Mouse (Mus musculus) heart, embryonic 10.5 days (tissue): ENCODE results near the gene Tbrg1. TPM values are rescaled to one million over a fixed set of nuclear protein-coding genes. Genes with fewer than 3 reads are reported as not detected.
A peak's percentile ranks its signal among the peaks of the same experiment; 100 is the strongest.

Experiments used
- DNase-seq: peaks from one replicate; pipeline ENCODE4 v3.0.0-alpha.2; 2017; ENCODE audit warnings: low spot score
- H3K27ac ChIP-seq: fragments of 300-500 bp; sonication (generic); 2 replicates; pipeline ENCODE4 v1.5.1; 2016; ENCODE audit warnings: mild to moderate bottlenecking
- H3K27me3 ChIP-seq: fragments of 300-500 bp; sonication (generic); 2 replicates; pipeline ENCODE4 v1.6.1; 2016; ENCODE audit warnings: mild to moderate bottlenecking; ENCODE audit not compliant: poor library complexity, insufficient read depth, severe bottlenecking
- H3K36me3 ChIP-seq: fragments of 300-500 bp; sonication (generic); 2 replicates; pipeline ENCODE4 v1.6.1; 2016; ENCODE audit warnings: mild to moderate bottlenecking, moderate library complexity
- H3K4me1 ChIP-seq: fragments of 300-500 bp; sonication (generic); 2 replicates; pipeline ENCODE4 v1.6.1; 2016; ENCODE audit warnings: mild to moderate bottlenecking
- H3K4me3 ChIP-seq: fragments of 300-500 bp; sonication (generic); 2 replicates; pipeline ENCODE4 v1.5.1; 2016; ENCODE audit warnings: mild to moderate bottlenecking, moderate library complexity
- H3K9me3 ChIP-seq: fragments of 300-500 bp; sonication (generic); 2 replicates; pipeline ENCODE4 v1.6.1; 2016; ENCODE audit warnings: mild to moderate bottlenecking, moderate library complexity
- WGBS: fragments of 180-500 bp; shearing (Covaris S2); methylation state at CpG from one replicate; pipeline ENCODE4 v1.1.7; 2016; 5-methylcytosine and 5-hydroxymethylcytosine counted together
- polyA plus RNA-seq: library from polyadenylated mRNA; unstranded; fragments of >200 nt; fragmentation: Nextera tagmentation; extraction: Ambion mirVana; gene quantifications from 2 replicates; pipeline ENCODE4 v1.2.1, GENCODE M21; 2016

Tbrg1 gene
- polyA plus RNA-seq, 1 experiment from 2014 or later, result 200 TPM

- Histone ChIP-seq H3K27ac (no peak overlapping the region), H3K27me3 (no peaks in the 10 kb centered on the region), H3K9me3 (no peaks in the 10 kb centered on the region), H3K36me3 (no peaks in the 10 kb centered on the region), H3K4me1 (peaks cover 11% of the 10 kb centered on the region; the same call in 1 of the 2 replicates), H3K4me3 (no peak overlapping the region)
- 9% methylated on average over 3 of the region's 3 CpGs for WGBS
- no peak for DNase-seq
Observed at GRCm38 (mm10) chr9:37626103-37626567, 31.0 kb downstream of the Tbrg1 start.

GRCm38 (mm10) chr9:37625641-37626040 is 31.5 kb downstream of the Tbrg1 start:
- DNase-seq, result no peak
- H3K27ac ChIP-seq, result no peak overlapping the region
- no peaks in the 10 kb centered on the region for H3K27me3 ChIP-seq
- H3K36me3 ChIP-seq, result no peaks in the 10 kb centered on the region
- no peaks in the 10 kb centered on the region for H3K9me3 ChIP-seq
- WGBS, result 22% methylated on average over 7 of the region's 7 CpGs
- H3K4me3 ChIP-seq, result no peak overlapping the region
- H3K4me1 ChIP-seq, result peaks cover 11% of the 10 kb centered on the region; the same call in 1 of the 2 replicates

- H3K9me3 ChIP-seq, result no peaks in the 10 kb centered on the region
Observed at GRCm38 (mm10) chr9:37625129-37625528, 32.0 kb downstream of the Tbrg1 start.

GRCm38 (mm10) chr9:37624502-37624901 is 32.6 kb downstream of the Tbrg1 start:
- Histone ChIP-seq H3K36me3 (no peaks in the 10 kb centered on the region), H3K9me3 (no peaks in the 10 kb centered on the region), H3K4me3 (no peak overlapping the region), H3K27ac (no peak overlapping the region), H3K4me1 (peaks cover 11% of the 10 kb centered on the region; the same call in 1 of the 2 replicates), H3K27me3 (0 out of 2 replicates have a peak, but pooled peaks cover 4% of the 10 kb centered on the region)
- DNase-seq, result no peak
- WGBS, result 80% methylated on average over 1 of the region's 1 CpGs

More at GRCm38 (mm10) chr9:37625129-37625528, 32.0 kb downstream of the Tbrg1 start:
- Histone ChIP-seq H3K4me3 (no peak overlapping the region), H3K27me3 (0 out of 2 replicates have a peak, but pooled peaks cover 3% of the 10 kb centered on the region), H3K36me3 (no peaks in the 10 kb centered on the region), H3K4me1 (peaks cover 11% of the 10 kb centered on the region; the same call in 1 of the 2 replicates), H3K27ac (no peak overlapping the region)
- 60% methylated on average over 3 of the region's 3 CpGs for WGBS
- no peak for DNase-seq

GRCm38 (mm10) chr9:37623981-37624380 is 33.1 kb downstream of the Tbrg1 start:
- no peak overlapping the region for H3K27ac ChIP-seq
- 77% methylated on average over 3 of the region's 3 CpGs for WGBS
- no peaks in the 10 kb centered on the region for H3K36me3 ChIP-seq
- no peaks in the 10 kb centered on the region for H3K9me3 ChIP-seq
- peaks cover 11% of the 10 kb centered on the region; the same call in 1 of the 2 replicates for H3K4me1 ChIP-seq
- H3K27me3 ChIP-seq, result 0 out of 2 replicates have a peak, but pooled peaks cover 4% of the 10 kb centered on the region
- DNase-seq, result no peak
- no peak overlapping the region for H3K4me3 ChIP-seq

- Histone ChIP-seq H3K9me3 (no peaks in the 10 kb centered on the region), H3K4me1 (peaks cover 9% of the 10 kb centered on the region; the same call in 1 of the 2 replicates), H3K27ac (no peak overlapping the region), H3K36me3 (no peaks in the 10 kb centered on the region), H3K27me3 (0 out of 2 replicates have a peak, but pooled peaks cover 4% of the 10 kb centered on the region), H3K4me3 (no peak overlapping the region)
- no peak for DNase-seq
- 84% methylated on average over 6 of the region's 6 CpGs for WGBS
Observed at GRCm38 (mm10) chr9:37621290-37621689, 35.8 kb downstream of the Tbrg1 start.

- 0 out of 2 replicates have a peak, but pooled peaks cover 4% of the 10 kb centered on the region for H3K27me3 ChIP-seq
- H3K4me3 ChIP-seq, result no peak overlapping the region
- no peak overlapping the region for H3K27ac ChIP-seq
- DNase-seq, result no peak
- no peaks in the 10 kb centered on the region for H3K4me1 ChIP-seq
- WGBS, result 54% methylated on average over 2 of the region's 2 CpGs
- H3K9me3 ChIP-seq, result no peaks in the 10 kb centered on the region
- no peaks in the 10 kb centered on the region for H3K36me3 ChIP-seq
Observed at GRCm38 (mm10) chr9:37616770-37617169, 40.3 kb downstream of the Tbrg1 start.

GRCm38 (mm10) chr9:37615220-37615619 is 41.9 kb downstream of the Tbrg1 start:
- Histone ChIP-seq H3K9me3 (no peaks in the 10 kb centered on the region), H3K27me3 (0 out of 2 replicates have a peak, but pooled peaks cover 2% of the 10 kb centered on the region), H3K36me3 (no peaks in the 10 kb centered on the region), H3K4me3 (no peak overlapping the region), H3K27ac (no peak overlapping the region), H3K4me1 (no peaks in the 10 kb centered on the region)
- 73% methylated on average over 5 of the region's 5 CpGs for WGBS
- DNase-seq, result no peak

- Histone ChIP-seq H3K4me1 (no peaks in the 10 kb centered on the region), H3K4me3 (peak overlapping the region; percentile 77), H3K27ac (no peak overlapping the region), H3K27me3 (no peaks in the 10 kb centered on the region), H3K36me3 (no peaks in the 10 kb centered on the region), H3K9me3 (no peaks in the 10 kb centered on the region)
- no peak for DNase-seq
Observed at GRCm38 (mm10) chr9:37614316-37614715, 42.8 kb downstream of the Tbrg1 start.

- 23% methylated on average over 6 of the region's 6 CpGs for WGBS
- H3K4me3 ChIP-seq, result peak overlapping the region; percentile 77
- peak overlapping the region; percentile 90 for H3K27ac ChIP-seq
- H3K27me3 ChIP-seq, result no peaks in the 10 kb centered on the region
- no peaks in the 10 kb centered on the region for H3K36me3 ChIP-seq
- no peak for DNase-seq
- no peaks in the 10 kb centered on the region for H3K4me1 ChIP-seq
- H3K9me3 ChIP-seq, result no peaks in the 10 kb centered on the region
Observed at GRCm38 (mm10) chr9:37613911-37614280, 43.2 kb downstream of the Tbrg1 start.

- H3K4me1 ChIP-seq, result no peaks in the 10 kb centered on the region
Observed at GRCm38 (mm10) chr9:37613182-37613910, 43.8 kb downstream of the Tbrg1 start, which contains the start of gene Spa17. Gene Spa17, minus strand, starts transcription at chr9:37613722.

GRCm38 (mm10) chr9:37609558-37609957 is 47.6 kb downstream of the Tbrg1 start:
- WGBS, result 74% methylated on average over 4 of the region's 4 CpGs
- Histone ChIP-seq H3K27me3 (no peaks in the 10 kb centered on the region), H3K4me1 (no peaks in the 10 kb centered on the region), H3K4me3 (no peak overlapping the region), H3K9me3 (no peaks in the 10 kb centered on the region), H3K36me3 (no peaks in the 10 kb centered on the region), H3K27ac (no peak overlapping the region)
- DNase-seq, result no peak

More at GRCm38 (mm10) chr9:37613182-37613910, 43.8 kb downstream of the Tbrg1 start, which contains the start of gene Spa17:
- peak; percentile 95 for DNase-seq
- peak within 1 kb of the TSS; percentile 90 for H3K27ac ChIP-seq
- H3K4me3 ChIP-seq, result peak within 1 kb of the TSS; percentile 77
- WGBS, result under 1% methylated on average over 45 of the region's 45 CpGs
- H3K27me3 ChIP-seq, result no peaks in the 10 kb centered on the region
- H3K36me3 ChIP-seq, result no peaks in the 10 kb centered on the region
- H3K9me3 ChIP-seq, result no peaks in the 10 kb centered on the region

GRCm38 (mm10) chr9:37605089-37605488 is 52.0 kb downstream of the Tbrg1 start:
- no peak overlapping the region for H3K27ac ChIP-seq
- 67% methylated on average over 3 of the region's 3 CpGs for WGBS
- H3K4me3 ChIP-seq, result no peak overlapping the region
- H3K9me3 ChIP-seq, result no peaks in the 10 kb centered on the region
- no peaks in the 10 kb centered on the region for H3K36me3 ChIP-seq
- no peak for DNase-seq
- H3K27me3 ChIP-seq, result no peaks in the 10 kb centered on the region
- H3K4me1 ChIP-seq, result no peaks in the 10 kb centered on the region
